Mouse (Mus musculus) left cerebral cortex, adult 9 months (tissue): Measurements from ENCODE around the gene Rb1.
A peak's percentile ranks its signal among the peaks of the same experiment; 100 is the strongest.

Experiments
- DNase-seq, 2 experiments: peaks; one replicate each; pipeline ENCODE4 v3.0.0; 2022; ENCODE audit warnings: low spot score in 2 of 2

Rb1 gene

DNA sequence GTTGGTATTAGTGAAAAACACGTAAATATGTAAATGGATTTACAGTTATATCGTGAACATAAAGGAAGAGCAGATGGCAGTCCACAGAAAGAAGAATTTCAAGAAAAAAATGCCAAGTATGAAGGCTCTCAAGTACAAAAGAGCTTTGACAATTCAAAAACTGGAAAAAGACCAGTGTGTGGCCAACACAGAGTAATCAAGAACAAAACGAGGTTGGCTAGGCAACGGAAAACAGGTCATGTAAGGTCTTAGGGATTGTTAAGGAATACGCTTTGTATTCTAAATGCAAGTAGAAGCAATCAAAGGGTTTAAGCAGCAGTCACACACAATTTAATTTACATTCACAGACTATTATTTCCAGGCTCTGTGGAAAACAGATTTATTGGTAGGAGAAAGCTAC is 53.8 kb downstream of the Rb1 start:
- DNase-seq: no peak

DNA sequence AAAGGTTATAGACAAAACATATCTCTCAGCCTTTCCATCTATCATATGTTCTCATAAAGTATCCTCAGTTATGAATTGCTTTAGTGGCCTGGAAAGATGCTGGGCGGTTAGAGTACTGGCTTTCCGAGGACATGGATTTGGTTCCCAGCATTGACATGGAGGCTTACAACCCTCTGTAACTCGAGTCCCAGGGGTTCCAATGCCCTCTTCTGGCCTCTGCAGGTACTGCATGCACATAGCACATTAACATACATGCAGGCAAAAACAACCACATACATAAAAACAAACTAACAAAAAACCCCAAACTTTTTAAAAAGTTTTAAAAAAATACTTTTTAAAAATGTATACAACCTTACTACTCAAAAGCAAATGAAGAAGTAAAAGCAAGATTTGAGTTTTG is 59.5 kb downstream of the Rb1 start:
- no peak for DNase-seq

DNA sequence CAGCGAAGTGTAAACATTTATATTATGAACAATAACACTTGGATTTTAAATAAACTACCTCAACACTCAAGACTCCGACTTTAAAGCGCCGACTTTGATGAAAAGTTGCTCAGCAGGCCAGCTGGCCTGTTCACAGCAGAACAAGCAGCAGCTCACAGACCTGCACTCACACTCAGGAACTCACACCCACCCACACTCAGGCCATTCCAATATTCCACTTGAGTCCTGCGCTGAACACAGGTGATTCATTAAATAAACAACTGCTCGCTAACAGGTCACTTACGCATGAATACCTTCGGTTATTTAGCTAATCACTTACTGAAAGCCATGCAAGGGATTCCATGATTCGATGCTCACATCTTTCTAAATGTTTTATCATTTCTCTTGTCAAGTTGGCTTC is 63.4 kb downstream of the Rb1 start:
- DNase-seq: no peak

DNA sequence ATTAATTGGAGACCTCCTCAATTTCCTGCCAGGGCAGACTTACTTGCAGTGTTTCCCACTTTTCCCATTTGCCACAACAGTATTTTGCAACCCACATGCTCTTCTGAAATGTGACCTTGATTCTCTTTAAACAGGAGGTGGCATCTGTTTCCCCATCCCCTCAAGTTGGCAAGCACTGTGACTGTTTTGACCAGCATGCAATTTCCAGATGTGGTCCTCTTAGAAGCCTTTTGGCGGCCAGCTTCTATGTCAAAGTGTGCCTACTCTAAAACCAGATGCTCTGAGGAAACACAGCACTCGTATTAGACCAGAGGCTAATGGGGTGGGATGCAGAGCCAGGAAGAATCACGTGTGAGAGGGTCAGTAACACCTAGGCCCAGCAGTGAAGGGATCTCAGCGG is 67.4 kb downstream of the Rb1 start:
- no peak for DNase-seq

DNA sequence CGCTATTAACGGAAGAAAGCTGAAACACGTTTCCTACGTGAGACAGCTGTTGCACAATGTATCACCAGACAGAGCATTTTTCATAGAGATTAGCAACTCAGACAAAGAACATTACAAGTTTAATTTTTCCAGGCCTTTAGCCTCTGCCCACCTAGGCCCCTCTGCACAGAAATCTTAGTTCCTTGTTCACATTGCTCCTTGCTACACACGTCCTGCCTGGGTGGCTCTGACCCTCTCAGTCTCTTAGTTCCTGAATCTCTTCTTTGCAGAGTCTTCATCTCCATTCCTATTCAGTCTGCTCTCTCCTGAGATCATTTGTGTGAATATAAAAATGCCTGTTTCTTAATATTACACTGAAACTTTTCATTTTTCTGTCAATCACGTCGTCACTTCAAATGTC is 68.3 kb downstream of the Rb1 start:
- no peak for DNase-seq

DNA sequence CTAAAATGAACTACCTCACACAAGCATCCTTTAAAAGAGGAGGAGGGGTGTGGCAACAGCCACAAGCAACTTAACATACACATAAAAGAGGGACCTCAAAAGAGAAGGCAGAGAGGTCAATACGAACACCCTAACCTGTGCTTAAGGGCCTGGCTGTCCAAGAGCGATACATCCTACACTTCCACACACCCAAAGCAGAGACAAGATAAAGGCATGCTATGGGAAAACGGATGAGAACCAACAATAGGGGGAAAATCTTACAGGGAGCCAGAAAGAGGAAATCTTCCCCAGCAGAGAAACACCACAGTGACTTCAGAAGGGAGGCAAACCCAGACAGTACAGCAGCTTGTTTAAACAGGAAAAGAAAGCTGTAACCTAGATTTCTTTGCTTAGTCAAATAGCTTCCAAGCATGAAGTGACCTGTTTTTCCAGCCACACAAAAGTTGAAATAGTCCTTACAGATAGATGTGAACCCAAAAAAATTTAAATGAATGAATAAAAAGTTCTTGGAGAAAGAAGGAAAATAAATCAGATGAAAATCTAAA is 70.1 kb downstream of the Rb1 start:
- DNase-seq: no peak

DNA sequence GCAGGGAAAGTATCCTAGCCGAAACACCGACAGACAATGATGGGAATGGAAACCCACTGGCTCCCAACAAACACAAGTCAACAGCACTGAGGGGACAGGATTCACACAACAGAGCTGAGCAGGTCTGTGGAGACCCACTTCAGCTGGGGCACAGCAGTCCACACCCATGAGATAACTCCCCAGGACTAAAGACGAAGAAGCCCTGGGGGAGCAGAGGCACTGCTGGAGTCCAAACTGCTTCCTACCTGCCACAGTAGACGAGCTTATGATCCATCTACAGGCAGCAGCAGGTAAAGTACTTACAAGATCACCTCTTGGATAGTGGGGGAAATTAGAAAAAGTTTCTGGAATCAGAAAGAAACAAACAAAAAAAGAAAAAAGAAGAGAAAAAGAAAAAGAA is 71.2 kb downstream of the Rb1 start:
- no peak for DNase-seq

DNA sequence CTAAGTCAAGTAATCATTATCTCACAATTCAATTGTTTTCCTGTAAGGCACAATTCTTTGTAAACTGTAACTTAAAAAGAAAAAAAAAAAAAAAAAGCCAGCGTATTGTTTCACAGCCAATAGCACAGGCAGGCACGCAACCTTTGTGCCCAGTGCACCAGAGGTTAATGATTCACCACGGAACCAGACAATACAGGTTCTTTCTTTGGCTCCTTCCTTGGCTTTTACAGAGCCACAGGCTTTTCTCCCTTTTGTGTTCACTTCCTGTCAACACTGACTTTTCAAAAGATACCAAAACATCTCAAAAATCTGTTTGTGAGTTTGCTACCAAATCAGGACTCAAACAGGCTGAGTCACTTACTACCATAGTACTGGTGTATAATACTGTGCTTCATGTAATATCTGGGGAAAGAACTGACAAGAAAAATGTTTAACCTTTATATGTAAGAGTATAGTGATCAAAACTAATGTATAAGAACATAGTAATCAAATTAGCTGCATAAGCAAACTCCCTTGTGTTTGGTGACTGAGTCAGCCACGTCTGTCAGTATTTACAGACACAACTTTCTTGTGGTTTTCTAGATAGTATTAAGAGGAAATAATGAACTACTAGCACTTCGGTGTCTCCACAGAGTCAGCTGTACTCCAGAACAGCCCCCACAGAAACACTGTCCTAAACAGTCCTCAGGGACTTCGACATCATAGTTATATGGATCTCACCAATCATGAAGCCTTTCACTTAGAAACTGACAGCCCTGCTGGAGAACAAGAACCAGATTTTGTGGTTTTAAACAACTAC is 72.0 kb downstream of the Rb1 start:
- no peak for DNase-seq

DNA sequence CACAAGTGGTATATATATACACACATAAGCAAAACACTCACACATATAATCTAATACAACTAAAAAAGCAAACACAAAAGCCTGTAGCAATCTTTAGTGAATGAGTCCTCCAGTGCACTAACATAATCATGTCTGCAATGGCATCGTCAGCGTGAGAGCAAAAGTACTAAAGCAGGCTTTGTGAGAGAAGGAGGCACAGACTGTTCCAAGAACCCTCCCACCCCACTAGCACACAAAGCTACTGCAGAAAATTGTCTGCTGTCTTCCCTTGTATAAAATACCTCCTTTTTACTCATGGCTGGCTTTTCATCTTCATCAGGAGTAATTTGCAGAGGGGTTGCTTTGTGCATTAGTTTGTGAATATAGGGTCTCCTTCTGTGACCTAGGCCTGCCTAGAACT is 73.3 kb downstream of the Rb1 start:
- no peak for DNase-seq

DNA sequence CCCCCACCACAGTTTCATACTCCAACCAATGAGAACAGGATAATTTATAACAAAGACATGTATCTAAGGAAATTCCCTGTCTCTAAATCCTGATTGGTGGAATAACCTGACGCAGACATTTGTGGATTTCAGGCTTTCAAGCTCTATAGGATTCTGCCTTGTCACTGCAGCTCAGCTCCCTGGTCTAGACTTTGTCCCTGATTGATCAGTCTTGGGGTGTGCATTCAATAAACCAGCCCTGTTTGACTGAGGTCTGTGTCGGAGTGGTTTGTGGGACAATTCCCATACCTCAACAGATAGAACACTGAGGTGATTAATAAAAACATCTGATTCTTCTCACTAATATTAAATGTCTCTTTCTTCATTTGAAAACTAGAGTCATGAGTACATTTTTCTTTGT is 75.6 kb downstream of the Rb1 start:
- no peak for DNase-seq

DNA sequence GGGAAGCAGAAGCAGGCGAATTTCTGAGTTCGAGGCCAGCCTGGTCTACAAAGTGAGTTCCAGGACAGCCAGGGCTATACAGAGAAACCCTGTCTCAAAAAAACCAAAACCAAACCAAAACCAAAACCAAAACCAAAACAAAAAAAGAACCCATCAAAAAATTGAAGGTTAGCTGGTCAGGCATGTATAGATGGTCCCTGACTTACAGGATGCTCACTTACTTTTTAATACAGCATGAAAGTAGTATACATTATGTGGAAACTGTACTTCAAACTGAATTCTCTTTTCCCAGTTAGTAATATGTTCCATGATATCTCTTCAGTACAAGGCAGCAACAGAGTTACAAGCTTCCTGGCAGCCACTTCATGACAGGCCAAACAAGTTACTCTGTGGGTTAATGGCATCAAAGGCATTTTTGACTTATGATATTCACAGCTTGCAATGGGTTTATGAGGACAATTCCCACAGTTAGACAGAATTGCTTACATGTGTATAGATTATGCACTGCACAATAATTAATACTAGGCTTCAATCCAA is 81.5 kb downstream of the Rb1 start:
- DNase-seq: no peak

DNA sequence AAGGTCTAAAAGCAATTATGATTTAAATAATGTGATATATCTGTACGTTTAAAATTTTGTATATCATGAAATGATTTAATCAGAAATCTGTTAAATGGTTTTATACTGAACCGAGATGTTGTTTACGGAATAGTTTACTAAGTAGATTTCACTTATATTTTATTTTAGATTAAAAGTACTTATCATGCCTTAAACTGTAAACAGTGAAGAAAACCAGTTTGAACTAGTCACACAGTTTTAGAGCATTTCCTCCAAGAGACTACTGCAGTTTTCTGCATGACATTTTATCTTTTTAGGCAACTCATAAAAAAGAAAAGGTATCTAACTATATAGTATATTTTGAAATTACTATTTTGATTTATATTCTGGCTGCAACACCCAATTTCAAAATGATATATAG is 85.8 kb downstream of the Rb1 start:
- DNase-seq: no peak

DNA sequence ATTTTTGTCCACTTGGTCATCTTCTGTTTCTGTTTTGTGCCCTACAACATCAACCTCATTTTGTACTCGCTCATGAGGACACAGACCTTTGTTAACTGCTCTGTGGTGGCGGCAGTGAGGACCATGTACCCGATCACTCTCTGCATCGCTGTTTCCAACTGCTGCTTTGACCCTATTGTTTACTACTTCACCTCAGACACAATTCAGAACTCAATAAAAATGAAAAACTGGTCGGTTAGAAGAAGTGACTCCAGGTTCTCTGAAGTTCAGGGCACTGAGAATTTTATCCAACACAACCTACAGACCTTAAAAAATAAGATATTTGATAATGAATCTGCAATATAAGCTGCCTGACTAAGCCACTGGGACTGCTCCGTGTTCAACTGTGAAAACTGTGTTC is 86.3 kb downstream of the Rb1 start:
- no peak for DNase-seq

DNA sequence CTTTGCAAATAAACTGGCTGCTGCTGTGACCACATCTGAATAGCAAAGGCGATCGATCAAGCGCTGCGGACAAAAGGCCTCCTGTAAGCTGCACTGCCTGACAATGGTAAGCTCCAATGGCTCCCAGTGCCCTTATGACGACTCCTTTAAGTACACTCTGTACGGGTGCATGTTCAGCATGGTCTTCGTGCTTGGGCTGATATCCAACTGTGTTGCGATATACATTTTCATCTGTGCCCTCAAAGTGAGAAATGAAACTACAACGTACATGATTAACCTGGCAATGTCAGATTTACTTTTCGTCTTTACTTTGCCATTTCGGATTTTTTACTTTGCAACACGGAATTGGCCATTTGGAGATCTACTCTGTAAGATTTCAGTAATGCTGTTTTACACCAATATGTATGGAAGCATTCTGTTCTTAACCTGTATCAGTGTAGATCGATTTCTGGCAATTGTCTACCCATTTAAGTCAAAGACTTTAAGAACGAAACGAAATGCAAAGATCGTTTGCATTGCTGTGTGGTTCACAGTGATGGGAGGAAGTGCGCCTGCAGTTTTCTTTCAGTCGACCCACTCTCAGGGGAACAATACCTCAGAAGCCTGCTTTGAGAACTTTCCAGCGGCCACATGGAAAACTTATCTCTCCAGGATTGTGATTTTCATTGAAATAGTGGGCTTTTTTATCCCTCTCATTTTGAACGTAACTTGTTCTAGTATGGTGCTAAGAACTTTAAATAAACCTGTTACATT is 86.9 kb downstream of the Rb1 start:
- peak in 1 of 2 experiments; percentile 13 for DNase-seq

DNA sequence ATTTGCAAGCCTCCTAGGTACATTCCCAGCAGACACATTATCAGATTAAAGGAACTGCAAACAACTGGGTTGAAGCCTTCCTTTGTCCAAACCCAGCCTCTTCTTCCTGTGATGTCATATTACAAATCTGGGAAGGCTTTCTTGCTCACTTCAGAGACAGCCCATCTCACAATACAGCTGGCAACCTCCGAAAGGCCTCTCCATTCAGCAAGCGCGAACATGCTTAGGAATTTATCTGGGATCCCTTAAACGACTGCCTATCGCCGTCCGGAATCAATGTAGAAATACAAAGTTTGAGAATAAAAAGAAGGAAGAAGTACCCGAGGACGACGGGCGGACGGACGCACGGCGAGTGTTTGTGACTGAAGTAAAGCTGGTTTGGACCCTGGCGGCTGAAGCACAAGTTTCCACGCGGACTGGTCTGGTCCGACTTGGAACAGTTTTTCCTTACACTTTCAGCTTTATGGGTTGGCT is 87.7 kb downstream of the Rb1 start, which contains the start of gene Lpar6:
Lpar6 (plus strand) TSS at position 48 of the 474 bp plus-strand sequence.
- peak in 1 of 2 experiments; percentile 27 for DNase-seq

DNA sequence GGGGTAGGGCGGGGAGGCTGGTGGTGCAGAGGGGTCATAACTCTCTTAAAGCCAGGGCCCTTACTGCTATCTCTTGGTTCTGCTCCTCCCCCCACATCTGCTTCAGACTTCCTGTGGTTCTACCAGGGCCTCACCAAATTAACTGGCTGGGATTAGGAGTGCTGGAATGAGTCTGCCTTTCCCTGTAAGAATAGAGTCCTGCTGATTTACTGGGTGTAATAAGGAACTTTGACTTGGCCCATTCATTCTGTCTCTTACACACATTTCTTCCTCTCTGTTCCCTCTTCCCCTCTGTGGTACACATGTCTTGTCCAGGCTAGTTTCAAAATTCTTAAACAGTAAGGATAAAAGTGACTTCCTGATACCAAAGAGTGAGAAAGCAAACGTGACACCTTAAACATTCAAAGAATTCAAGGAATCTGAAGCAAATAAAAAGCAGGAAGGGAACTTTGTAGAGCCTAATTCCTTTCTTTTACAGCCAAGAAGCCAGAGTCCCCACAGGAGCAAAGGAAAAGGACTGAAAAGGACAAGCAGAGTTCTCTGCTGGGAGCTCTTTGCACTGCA is 91.1 kb downstream of the Rb1 start:
- DNase-seq: no peak

DNA sequence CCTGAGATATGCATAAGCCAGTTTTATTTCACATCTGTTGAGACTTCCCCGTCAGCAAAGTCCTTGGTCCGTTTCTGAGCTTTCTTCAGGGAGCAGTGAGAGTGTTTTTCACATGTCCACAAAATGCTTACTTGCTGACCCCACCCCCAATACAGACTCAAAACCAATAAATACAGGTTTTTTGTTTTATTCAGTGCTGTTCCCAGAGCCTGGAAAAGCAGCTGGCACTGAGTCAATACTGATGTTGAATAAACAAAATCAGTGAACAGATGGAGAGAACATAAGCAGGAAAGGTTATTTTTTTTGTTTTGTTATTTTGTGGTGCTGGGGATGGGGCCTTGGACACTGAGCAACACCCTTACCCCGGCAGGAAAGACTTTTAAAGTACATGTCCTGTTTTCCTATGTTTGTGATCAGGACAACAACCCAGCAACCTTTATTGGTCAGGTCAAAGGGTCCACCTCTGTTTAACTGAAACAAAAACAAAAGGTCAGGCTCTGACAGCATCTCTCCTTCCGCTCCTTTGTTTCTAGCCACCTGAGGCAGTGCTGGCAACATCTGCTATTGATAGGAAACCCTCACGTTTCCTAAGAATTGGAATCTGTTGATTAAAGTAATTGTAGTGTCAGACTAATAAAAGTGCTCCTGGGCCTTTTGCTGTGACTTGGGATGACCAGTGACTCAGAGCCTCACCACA is 94.2 kb downstream of the Rb1 start:
- no peak for DNase-seq

DNA sequence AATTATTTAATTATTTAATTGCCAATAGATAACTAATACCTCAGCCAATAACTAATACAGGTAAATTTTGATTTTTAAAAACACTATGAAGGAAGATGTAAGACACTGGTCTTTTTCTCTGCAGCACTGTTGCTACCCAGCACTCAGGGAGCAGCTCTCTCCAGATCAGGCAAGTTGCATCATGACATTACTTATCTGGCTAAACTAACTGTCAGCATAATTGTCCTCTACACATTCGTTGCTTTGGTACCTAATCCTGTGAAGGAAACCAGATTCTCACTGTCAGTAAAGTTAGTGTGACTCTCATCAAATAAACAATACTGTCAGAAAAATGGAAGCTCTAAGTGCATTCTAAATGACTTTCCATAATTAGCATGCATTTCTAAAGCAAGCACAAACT is 98.8 kb downstream of the Rb1 start:
- DNase-seq: no peak

DNA sequence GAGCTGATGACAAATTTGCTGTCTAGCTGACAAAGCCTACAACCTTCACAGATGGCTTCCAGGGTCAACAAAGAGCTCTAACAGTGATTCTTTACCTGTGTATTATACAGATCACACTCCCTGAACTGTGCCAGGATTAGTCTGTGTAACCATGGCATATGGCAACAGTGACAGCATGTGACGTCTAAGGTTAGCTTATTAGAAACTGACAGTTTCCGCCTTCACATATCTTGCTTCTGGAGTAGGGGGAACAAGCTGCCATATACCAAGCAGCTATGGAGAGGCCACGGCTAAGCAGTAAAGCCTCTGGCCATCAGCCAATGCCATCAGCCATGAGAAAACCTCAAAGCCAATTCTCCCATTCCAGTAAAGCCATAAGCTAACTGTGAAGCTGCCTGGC is 99.3 kb downstream of the Rb1 start:
- DNase-seq: no peak

DNA sequence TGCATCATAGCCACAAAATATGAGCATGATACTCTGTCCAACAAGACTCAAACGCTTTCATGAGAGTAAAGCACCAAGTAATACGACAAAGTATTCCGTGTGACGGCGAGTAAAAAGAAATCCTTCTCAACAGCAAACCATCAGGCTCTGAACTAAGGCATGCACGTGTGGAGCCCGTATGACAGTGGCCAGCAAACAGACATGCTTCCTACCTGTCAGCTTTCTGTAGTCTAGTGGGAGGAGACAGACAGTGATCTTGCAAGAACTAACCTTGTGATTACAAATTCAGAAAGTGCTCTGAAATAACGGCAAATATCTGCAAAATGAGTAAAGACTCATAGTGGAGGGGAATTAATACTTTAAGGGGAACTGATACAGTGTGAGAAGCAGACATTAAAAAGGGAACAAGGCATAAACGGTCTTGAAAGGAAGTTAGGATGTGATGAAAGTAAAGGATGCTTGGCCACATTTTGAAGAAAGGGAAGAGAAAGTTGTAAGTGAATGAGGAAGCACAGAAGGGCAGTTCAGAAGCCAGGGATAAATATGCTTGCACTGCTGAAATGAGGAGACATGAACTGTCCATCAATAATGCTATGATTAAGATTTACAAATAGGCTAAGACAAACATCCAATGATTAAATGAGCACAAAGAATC is 103.2 kb downstream of the Rb1 start:
- no peak for DNase-seq

DNA sequence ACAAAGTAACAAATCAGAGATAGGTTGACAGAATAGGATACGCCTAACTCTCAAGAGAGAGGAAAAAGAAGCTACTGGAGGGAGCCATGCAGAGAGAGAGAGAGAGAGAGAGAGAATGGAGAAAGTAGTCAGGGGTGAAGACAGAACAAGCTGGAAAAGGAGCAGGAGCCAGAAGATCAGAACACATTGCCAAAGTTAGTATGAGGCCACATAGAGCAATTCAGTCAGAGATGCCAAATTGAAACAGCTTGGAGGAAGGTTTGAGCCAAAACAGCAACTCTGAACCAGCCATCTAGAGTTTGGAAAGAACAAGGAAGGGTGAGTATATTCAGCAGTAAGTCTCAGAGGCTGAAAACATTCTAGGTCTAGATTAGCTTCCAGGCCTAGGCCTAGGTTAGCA is 108.6 kb downstream of the Rb1 start:
- no peak for DNase-seq
